Mouse (Mus musculus): ENCODE measurements around the gene Ddit4l. TPM values are rescaled to one million over a fixed set of nuclear protein-coding genes. Genes with fewer than 3 reads are reported as not detected.
"Not testable (repeated sequence)": the region's sequence is repeated elsewhere in the genome, so short reads cannot be mapped to it uniquely, and the experiment has no call there.

Ddit4l gene
- polyA plus RNA-seq, 1 experiment from 2014 or later = 12.1 TPM

DNA sequence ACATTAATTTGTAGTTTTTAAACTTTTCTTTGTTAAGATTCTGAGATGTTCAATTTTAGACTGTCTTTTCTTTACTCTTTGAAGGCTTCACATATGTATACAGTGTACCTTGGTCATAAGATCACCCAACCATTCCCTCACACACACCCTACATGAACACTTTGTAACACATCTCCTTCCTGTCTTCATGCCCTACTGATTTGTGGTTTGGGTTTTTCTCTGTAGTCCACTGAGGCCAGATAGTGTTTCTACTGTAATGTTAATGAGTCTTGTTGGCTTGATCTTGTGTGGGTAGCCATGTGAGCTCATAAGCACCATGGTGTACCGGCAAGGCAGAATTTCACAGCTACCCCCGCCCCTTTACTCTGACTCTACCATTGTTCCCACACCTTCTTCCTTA, 31.4 kb downstream of the Ddit4l start:
- no peaks in the 10 kb centered on the region for H3K36me3 ChIP-seq
- H3K4me3 ChIP-seq = no peak overlapping the region
- H3K4me1 ChIP-seq = no peaks in the 10 kb centered on the region
- H3K27me3 ChIP-seq = no peaks in the 10 kb centered on the region
- H3K4me2 ChIP-seq (replicated peaks) = no peak overlapping the region
- H3K27ac ChIP-seq = no peak overlapping the region
- 97% methylated on average over 2 of the region's 2 CpGs for WGBS
- H3K9me3 ChIP-seq (replicated peaks) = no peaks in the 10 kb centered on the region
- H3K9ac ChIP-seq = no peak overlapping the region
- ATAC-seq (ENCODE audit: low FRiP score) = no peak

DNA sequence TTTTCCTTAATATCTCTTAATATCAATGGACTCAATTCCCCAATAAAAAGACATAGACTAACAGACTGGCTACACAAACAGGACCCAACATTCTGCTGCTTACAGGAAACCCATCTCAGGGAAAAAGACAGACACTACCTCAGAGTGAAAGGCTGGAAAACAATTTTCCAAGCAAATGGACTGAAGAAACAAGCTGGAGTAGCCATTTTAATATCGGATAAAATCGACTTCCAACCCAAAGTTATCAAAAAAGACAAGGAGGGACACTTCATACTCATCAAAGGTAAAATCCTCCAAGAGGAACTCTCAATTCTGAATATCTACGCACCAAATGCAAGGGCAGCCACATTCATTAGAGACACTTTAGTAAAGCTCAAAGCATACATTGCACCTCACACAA, 49.8 kb downstream of the Ddit4l start, which contains the start of gene Gm21962:
Gm21962 (plus strand) TSS at position 301 of the 400 bp plus-strand sequence.
- not testable (repeated sequence) for H3K4me3 ChIP-seq; ATAC-seq (ENCODE audit: low FRiP score); H3K9ac ChIP-seq; H3K27me3 ChIP-seq; H3K4me1 ChIP-seq; H3K36me3 ChIP-seq; H3K4me2 ChIP-seq (replicated peaks); H3K27ac ChIP-seq; H3K9me3 ChIP-seq (replicated peaks)
- WGBS = no CpG with 5 or more reads among the region's 3 CpGs

Small RNA genes within 50 kb of the gene (microRNA-seq; reads per million reads assigned to microRNA genes)
- not detected for gene Gm22468

Other genes with a start within 250 kb of the Ddit4l start
- gene Gm21962, start 49.9 kb downstream of the Ddit4l start, polyA plus RNA-seq (2016; fragmentation: Nextera tagmentation; extraction: Ambion mirVana) = not detected in 2 replicates
- 1,731 and 1,841 TPM in 2 replicates for gene H2afz, start 242.9 kb downstream of the Ddit4l start, polyA plus RNA-seq (2016; fragmentation: Nextera tagmentation; extraction: Ambion mirVana)
- 12.6 and 13.8 TPM in 2 replicates for gene Dnajb14, start 246.1 kb downstream of the Ddit4l start, polyA plus RNA-seq (2016; fragmentation: Nextera tagmentation; extraction: Ambion mirVana)

All from hindbrain, embryonic 12.5 days (tissue).